Mouse (Mus musculus) olfactory bulb, adult 2 months (tissue): ENCODE measurements at regions not wholly inside any gene's neighbourhood (a gene's known extent, or its start where the extent isn't known, plus 50 kb on each side); places are given as distances from the start of the nearest gene placed in this dataset.

ENCODE experiments used
- H3K27ac ChIP-seq: fragments of 200-500 bp; 2 replicates; pipeline ENCODE4 v1.5.1; 2012; ENCODE audit warnings: low read depth, low read length; ENCODE audit not compliant: insufficient read depth
- H3K4me1 ChIP-seq: fragments of 200-500 bp; 2 replicates; pipeline ENCODE4 v1.6.1; 2012; ENCODE audit warnings: low read length; ENCODE audit not compliant: control insufficient read depth, insufficient read depth
- H3K4me3 ChIP-seq: fragments of 200-500 bp; 2 replicates; pipeline ENCODE4 v1.5.1; 2012; ENCODE audit warnings: mild to moderate bottlenecking, low read depth, low read length, moderate library complexity; ENCODE audit not compliant: insufficient read depth
- CTCF ChIP-seq: fragments of 200-500 bp; IDR thresholded peaks from 2 replicates; pipeline ENCODE4 v1.5.1; 2012; ENCODE audit warnings: low read depth, mild to moderate bottlenecking, low read length, moderate library complexity; ENCODE audit not compliant: insufficient read depth
- POLR2A ChIP-seq: fragments of 200-500 bp; IDR thresholded peaks from 2 replicates; pipeline ENCODE4 v1.6.1; 2012; ENCODE audit warnings: mild to moderate bottlenecking, low read depth, low read length, moderate library complexity; ENCODE audit not compliant: insufficient read depth
- WGBS: fragments of 180-500 bp; shearing (Covaris S2); methylation state at CpG from one replicate; pipeline ENCODE4 v1.1.7; 2018; 5-methylcytosine and 5-hydroxymethylcytosine counted together

GRCm38 (mm10) chr7:135860741-135861408 lies 144.7 kb upstream of the Mki67 start:
- Histone ChIP-seq H3K4me3 (no peak overlapping the region), H3K27ac (no peak overlapping the region), H3K4me1 (no peaks in the 10 kb centered on the region)
- TF ChIP-seq POLR2A (no peak), CTCF (no peak)
- 74% methylated on average over 14 of the region's 14 CpGs for WGBS

- H3K27ac ChIP-seq: no peak overlapping the region
- TF ChIP-seq CTCF: no peak
- 82% methylated on average over 7 of the region's 7 CpGs for WGBS
- H3K4me1 ChIP-seq: no peaks in the 10 kb centered on the region
- no peak overlapping the region for H3K4me3 ChIP-seq
Measured at GRCm38 (mm10) chr7:135861409-135861805, 145.2 kb upstream of the Mki67 start.

- WGBS: 66% methylated on average over 22 of the region's 22 CpGs
- H3K27ac ChIP-seq: no peak overlapping the region
- TF ChIP-seq CTCF (no peak), POLR2A (no peak)
- H3K4me1 ChIP-seq: no peaks in the 10 kb centered on the region
- H3K4me3 ChIP-seq: no peak overlapping the region
Measured at GRCm38 (mm10) chr7:135863581-135864426, 147.6 kb upstream of the Mki67 start.

DNA sequence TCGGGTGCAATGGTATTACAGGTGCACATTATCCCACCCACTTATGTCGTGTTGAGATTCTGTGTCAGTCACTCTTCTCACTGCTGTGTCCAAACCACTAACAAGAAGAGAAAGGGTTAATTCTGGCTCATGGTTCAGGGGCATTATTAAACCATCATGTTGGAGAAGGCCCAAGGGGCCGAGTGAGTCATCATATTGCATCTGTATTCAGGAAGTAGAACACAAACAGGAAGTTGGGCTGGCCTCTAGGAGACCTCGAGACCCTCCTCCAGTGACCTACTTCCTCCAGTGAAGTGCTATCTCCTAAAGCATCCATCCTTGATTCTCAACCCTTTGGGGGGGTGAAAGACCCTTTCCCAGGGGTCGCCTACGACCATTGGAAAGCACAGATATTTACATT lies 154.8 kb upstream of the Mki67 start:
- Histone ChIP-seq H3K27ac (no peak overlapping the region), H3K4me1 (no peaks in the 10 kb centered on the region), H3K4me3 (no peak overlapping the region)
- WGBS: 83% methylated on average over 6 of the region's 6 CpGs
- no peak for TF ChIP-seq POLR2A
- no peak for TF ChIP-seq CTCF

DNA sequence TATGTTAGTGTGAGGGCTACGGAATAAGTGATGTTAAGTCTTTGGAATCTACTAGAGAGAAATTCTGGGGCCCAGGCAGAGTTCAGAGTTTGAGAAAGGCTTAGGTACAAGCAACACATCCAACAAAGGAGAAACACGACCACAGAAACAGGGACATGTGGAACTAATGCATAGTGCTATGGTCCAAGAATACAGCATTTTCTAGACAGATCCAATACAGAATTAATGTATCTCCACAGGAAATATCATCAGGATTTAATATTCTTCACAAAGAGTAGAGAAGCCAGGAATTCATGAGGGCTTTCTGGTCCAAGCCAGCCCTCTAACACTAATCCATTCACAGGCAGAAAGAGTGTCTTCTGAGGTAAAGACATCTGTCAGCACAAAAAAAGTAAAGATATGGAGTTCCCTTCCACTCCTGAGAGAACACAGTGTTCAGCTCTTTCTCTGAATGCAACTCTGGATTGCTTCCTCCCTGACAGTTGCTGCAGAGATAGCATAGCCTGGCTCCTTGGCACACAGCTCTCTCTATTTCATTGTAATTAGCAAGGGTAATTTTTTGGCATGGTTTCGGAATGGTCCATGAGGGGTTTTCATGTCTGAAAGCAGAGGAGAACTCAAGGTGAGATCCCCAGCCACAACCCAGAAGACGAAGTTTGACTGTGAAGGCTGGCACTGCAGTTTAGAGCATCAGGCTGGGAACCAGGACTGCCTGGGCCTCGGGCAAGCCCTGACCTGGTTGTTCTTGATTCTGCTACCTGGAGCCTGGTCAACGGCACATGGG lies 161.1 kb upstream of the Mki67 start:
- Histone ChIP-seq H3K4me1 (no peaks in the 10 kb centered on the region), H3K4me3 (no peak overlapping the region), H3K27ac (no peak overlapping the region)
- TF ChIP-seq POLR2A (no peak), CTCF (no peak)
- WGBS: 85% methylated on average over 6 of the region's 6 CpGs

DNA sequence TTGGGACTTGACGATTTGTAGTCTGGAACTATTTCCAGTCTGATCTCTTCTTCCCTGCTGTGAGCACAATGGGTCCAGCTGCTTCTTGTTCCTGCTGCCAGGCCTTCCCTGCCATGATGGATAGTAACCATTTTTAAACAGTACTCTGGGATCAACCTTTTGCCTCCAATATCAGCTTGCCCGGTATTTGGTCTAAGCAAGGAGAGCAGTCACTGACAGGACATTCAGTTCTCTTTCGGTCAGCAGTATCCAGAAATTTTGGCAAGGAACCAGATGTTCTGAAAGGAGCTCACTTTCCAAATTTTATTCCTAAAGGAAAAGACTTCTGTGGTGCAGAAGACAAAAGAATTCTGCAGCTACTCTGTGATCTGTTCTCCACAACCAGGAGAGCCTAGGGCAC lies 162.6 kb upstream of the Mki67 start:
- Histone ChIP-seq H3K4me1 (no peaks in the 10 kb centered on the region), H3K4me3 (no peak overlapping the region), H3K27ac (no peak overlapping the region)
- TF ChIP-seq POLR2A: no peak
- TF ChIP-seq CTCF: no peak
- WGBS: 70% methylated on average over 3 of the region's 3 CpGs

DNA sequence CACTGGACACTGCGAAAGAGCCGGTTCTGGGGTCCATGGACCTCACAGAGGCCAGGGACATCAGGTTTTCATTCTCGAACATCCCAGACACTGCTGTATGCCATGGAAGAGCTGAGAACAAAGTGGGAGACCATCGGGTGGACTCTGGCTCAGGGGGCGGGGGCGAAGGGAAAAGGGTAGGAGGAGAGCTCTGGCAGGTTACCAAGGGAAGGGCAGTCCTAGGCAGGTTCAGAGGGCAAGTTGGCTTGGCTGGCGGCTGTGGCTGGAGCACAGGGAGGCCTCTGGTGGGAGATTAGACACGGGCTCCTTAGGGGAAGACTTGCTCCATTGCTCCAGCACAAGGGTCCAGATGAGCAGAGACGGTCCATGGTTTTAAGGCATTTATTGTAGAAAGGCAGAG lies 164.3 kb upstream of the Mki67 start:
- no peak overlapping the region for H3K27ac ChIP-seq
- 92% methylated on average over 9 of the region's 9 CpGs for WGBS
- TF ChIP-seq POLR2A (no peak), CTCF (no peak)
- no peak overlapping the region for H3K4me3 ChIP-seq
- H3K4me1 ChIP-seq: no peaks in the 10 kb centered on the region

- Histone ChIP-seq H3K27ac (no peak overlapping the region), H3K4me1 (no peaks in the 10 kb centered on the region), H3K4me3 (no peak overlapping the region)
- no peak for TF ChIP-seq CTCF
- TF ChIP-seq POLR2A: no peak
- whole genome bisulfite sequencing: 96% methylated on average over 4 of the region's 4 CpGs
Measured at GRCm38 (mm10) chr7:135882306-135882705, 166.1 kb upstream of the Mki67 start.

DNA sequence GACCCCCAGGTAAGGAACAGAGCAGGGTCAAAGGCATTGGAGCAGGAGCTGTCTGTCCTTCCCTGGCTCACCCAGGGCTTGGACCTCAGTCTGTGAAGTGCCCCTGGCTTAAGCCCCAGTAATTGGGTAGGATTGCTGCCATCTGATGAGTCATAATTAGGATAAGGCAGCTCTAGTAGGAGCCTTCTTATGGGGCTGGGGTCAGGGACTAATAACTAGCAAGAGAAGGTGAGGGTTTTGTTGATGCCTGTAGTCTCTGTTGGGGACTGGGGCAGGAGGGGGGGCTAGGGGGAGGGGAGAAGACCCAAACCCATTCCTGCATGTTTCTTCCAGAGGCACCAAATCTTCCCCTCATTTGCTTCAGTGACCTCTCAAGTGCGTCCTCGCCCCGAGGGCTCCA lies 172.4 kb upstream of the Mki67 start:
- TF ChIP-seq POLR2A: no peak
- no peak for TF ChIP-seq CTCF
- H3K27ac ChIP-seq: no peak overlapping the region
- no peak overlapping the region for H3K4me3 ChIP-seq
- peaks cover 7% of the 10 kb centered on the region for H3K4me1 ChIP-seq
- 26% methylated on average over 3 of the region's 3 CpGs for WGBS
